Mouse (Mus musculus) embryonic facial prominence, embryonic 15.5 days (tissue): ENCODE measurements around the gene Nat8. TPM values are rescaled to one million over a fixed set of nuclear protein-coding genes. Genes with fewer than 3 reads are reported as not detected.
A peak's percentile ranks its signal among the peaks of the same experiment; 100 is the strongest.
"Not testable (repeated sequence)": the region's sequence is repeated elsewhere in the genome, so short reads cannot be mapped to it uniquely, and the experiment has no call there.

ENCODE experiments used
- ATAC-seq: fragments of 200-750 bp; cut with Nextera tagmentation; 2 replicates; pipeline ENCODE4 v1.8.0; 2017; ENCODE audit warnings: low read depth, moderate TSS enrichment; ENCODE audit not compliant: insufficient number of reproducible peaks, low FRiP score, low TSS enrichment
- H3K27ac ChIP-seq: fragments of 300-500 bp; sonication (generic); replicated peaks from 2 replicates; pipeline ENCODE4 v1.5.1; 2015; ENCODE audit warnings: mild to moderate bottlenecking, inconsistent platforms
- H3K27me3 ChIP-seq: fragments of 300-500 bp; sonication (generic); 2 replicates; pipeline ENCODE4 v1.6.1; 2015; ENCODE audit warnings: inconsistent platforms
- H3K36me3 ChIP-seq: fragments of 300-500 bp; sonication (generic); 2 replicates; pipeline ENCODE4 v1.6.1; 2015; ENCODE audit warnings: mild to moderate bottlenecking, inconsistent platforms
- H3K4me1 ChIP-seq: fragments of 300-500 bp; sonication (generic); 2 replicates; pipeline ENCODE4 v1.6.1; 2015; ENCODE audit warnings: inconsistent platforms
- H3K4me2 ChIP-seq: fragments of 300-500 bp; sonication (generic); replicated peaks from 2 replicates; pipeline ENCODE4 v1.6.1; 2015; ENCODE audit warnings: mild to moderate bottlenecking, inconsistent platforms
- H3K4me3 ChIP-seq: fragments of 300-500 bp; sonication (generic); replicated peaks from 2 replicates; pipeline ENCODE4 v1.5.1; 2015; ENCODE audit warnings: mild to moderate bottlenecking, inconsistent platforms
- H3K9ac ChIP-seq: fragments of 300-500 bp; sonication (generic); 2 replicates; pipeline ENCODE4 v1.6.1; 2015; ENCODE audit warnings: inconsistent platforms
- H3K9me3 ChIP-seq: fragments of 300-500 bp; sonication (generic); replicated peaks from 2 replicates; pipeline ENCODE4 v1.6.1; 2016; ENCODE audit warnings: inconsistent platforms
- WGBS: fragments of 180-500 bp; shearing (Covaris S2); methylation state at CpG from one replicate; pipeline ENCODE4 v1.1.7; 2015; 5-methylcytosine and 5-hydroxymethylcytosine counted together
- polyA plus RNA-seq: library from polyadenylated mRNA; unstranded; fragments of >200 nt; fragmentation: Nextera tagmentation; extraction: Ambion mirVana; gene quantifications from 2 replicates; pipeline ENCODE4 v1.2.1, GENCODE M21; 2015

Gene Nat8
- polyA plus RNA-seq, 1 experiment from 2014 or later = not detected

DNA sequence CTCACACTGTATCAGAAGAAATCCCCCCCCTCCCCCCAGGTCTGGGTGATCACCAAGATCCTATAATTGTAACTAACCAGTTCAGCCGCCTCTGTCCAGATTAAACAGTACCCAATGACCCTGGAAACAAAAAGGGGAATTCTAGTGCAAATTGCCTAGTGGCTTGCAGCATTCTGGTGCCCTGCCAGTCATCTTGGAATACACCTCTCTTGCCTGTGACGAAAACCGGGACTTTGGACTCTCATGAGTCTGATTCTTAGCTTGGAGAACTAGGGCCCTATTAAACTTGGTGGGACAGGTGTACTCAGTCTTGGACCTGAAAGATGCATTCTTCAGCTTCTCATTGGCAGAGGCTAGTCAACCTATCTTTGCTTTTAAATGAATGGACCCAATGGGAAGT, 21.6 kb upstream of the Nat8 start:
- Histone ChIP-seq H3K4me3 (no peak overlapping the region), H3K27me3 (no peaks in the 10 kb centered on the region), H3K4me1 (no peaks in the 10 kb centered on the region), H3K9me3 (no peaks in the 10 kb centered on the region), H3K4me2 (no peak overlapping the region), H3K36me3 (no peaks in the 10 kb centered on the region), H3K27ac (no peak overlapping the region), H3K9ac (no peak overlapping the region)
- no peak for ATAC-seq
- 81% methylated on average over 3 of the region's 3 CpGs for WGBS

DNA sequence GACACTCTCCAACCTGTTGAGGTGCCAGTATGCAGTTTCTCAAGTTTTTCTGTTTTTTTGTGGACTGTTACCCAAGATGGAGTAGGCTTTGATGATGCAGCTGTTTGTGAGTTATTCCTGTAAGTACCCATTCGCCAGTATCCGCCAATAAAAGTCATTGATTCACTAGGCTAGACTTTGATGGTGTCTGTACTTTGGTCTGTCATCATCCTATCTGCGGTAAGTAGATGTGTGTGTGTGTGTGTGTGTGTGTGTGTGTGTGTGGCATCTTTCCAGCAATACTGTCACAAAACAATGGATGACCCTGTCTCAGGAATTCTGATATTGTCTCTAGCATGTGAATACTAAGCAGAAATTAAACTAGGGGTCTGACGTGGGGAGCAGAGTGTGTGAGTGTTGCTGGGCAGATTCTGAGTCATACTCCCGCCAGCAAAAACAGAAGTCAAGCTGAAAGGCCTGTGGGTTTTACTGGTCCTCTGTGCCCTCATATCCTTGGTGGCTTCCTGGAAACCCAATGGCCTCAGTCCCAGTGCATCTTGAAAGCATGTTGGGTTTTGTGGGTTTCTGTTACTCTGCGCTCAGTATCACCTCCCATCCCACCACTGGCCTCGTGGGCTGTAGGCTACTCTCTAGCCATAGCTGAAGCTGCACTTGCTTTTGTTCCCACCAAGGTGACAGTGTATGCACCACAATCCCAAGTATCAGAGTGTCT, 19.3 kb upstream of the Nat8 start:
- Histone ChIP-seq H3K9ac (no peak overlapping the region), H3K4me3 (no peak overlapping the region), H3K36me3 (no peaks in the 10 kb centered on the region), H3K4me2 (no peak overlapping the region), H3K27ac (no peak overlapping the region), H3K4me1 (no peaks in the 10 kb centered on the region), H3K9me3 (no peaks in the 10 kb centered on the region), H3K27me3 (no peaks in the 10 kb centered on the region)
- 87% methylated on average over 7 of the region's 7 CpGs for WGBS
- no peak for ATAC-seq

DNA sequence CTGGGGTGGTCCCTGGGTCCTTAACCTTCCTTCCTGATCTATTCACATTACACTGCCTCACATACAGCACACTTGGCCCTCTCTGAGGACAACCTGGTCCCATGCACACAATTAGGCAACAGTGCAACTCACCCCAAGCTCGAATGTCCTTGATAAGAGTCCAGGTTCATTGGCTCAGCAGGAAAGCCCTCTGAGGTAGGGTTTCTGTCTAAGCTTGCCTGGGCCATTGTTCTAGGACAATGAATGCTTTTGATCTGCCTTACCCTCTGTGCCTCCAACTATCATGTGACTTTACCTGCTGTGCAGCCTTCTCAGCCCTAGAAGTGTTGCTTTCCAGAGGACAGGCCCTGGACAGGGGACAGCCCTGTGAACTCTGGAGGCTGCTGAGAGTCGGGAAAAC, 17.4 kb upstream of the Nat8 start:
- Histone ChIP-seq H3K9ac (no peak overlapping the region), H3K4me1 (no peaks in the 10 kb centered on the region), H3K9me3 (no peaks in the 10 kb centered on the region), H3K27ac (no peak overlapping the region), H3K4me2 (no peak overlapping the region), H3K4me3 (no peak overlapping the region), H3K27me3 (no peaks in the 10 kb centered on the region), H3K36me3 (no peaks in the 10 kb centered on the region)
- no peak for ATAC-seq
- WGBS = 16% methylated on average over 2 of the region's 2 CpGs

DNA sequence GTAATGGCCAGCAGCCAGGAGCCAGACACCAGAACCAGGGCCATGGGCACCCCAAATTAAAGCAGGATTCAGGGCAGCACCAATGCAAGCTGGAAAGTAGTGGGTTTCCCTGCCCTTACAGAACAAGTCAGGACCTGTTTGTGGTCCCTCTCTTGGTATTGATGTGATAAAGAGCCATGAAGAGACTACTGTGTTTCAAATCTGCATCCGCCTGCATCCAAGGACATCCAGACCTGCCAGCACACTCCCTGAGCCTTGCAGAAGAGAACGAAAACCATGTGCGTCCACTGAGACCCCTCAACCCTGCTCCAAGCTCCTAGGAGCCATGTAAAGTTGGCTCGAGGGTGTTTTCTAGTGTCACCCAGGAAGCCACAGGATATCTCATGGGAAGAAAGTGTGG, 16.3 kb upstream of the Nat8 start:
- WGBS = 87% methylated on average over 4 of the region's 4 CpGs
- Histone ChIP-seq H3K4me2 (no peak overlapping the region), H3K4me3 (no peak overlapping the region), H3K9ac (no peak overlapping the region), H3K9me3 (no peaks in the 10 kb centered on the region), H3K27me3 (no peaks in the 10 kb centered on the region), H3K27ac (no peak overlapping the region), H3K4me1 (no peaks in the 10 kb centered on the region), H3K36me3 (no peaks in the 10 kb centered on the region)
- no peak for ATAC-seq

DNA sequence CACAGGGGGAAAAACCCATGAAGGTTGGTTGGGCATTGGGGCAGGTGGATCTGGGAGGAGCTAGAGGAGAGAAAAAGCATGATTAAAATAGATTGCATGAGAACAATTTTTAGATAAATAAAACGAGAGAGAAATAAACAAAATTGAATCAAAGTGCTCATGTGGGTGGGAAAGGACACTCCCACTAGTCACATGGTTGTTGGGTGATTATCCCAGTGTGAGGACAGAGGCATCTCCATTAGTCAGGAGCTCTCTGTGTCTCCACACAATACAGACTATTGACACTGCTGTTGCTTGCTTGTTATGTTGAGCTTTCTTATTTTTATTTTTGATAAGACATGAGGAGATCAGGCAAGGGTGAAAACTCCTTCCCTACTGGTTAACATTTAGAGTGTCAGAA, 15.0 kb upstream of the Nat8 start:
- Histone ChIP-seq H3K9me3 (no peaks in the 10 kb centered on the region), H3K4me1 (no peaks in the 10 kb centered on the region), H3K4me3 (no peak overlapping the region), H3K36me3 (no peaks in the 10 kb centered on the region), H3K4me2 (no peak overlapping the region), H3K9ac (no peak overlapping the region), H3K27ac (no peak overlapping the region), H3K27me3 (no peaks in the 10 kb centered on the region)
- WGBS = 49% methylated on average over 1 of the region's 1 CpGs
- ATAC-seq = no peak

DNA sequence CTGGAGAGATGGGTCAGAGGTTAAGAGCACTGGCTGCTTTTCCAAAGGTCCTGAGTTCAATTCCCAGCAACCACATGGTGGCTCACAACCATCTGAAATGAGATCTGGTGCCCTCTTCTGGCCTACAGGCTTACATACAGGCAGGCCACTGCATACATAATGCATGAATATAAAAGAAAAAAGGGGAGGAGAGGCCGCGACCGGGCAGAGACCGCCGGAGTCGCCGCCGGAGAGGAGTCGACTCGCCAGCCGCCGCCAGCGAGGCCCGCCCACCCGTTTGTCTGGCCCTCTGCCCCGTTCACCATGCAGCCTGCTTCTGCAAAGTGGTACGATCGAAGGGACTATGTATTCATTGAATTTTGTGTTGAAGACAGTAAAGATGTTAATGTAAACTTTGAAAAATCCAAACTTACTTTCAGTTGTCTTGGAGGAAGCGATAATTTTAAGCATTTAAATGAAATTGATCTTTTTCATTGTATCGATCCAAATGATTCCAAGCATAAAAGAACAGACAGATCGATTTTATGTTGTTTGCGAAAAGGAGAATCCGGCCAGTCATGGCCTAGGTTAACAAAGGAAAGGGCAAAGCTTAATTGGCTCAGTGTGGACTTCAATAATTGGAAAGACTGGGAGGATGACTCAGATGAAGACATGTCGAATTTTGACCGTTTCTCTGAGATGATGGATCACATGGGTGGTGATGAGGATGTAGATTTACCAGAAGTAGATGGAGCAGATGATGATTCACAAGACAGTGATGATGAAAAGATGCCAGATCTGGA, 12.0 kb upstream of the Nat8 start:
- not testable (repeated sequence) for H3K4me1 ChIP-seq, ATAC-seq, H3K36me3 ChIP-seq, H3K9me3 ChIP-seq, H3K4me2 ChIP-seq, H3K27ac ChIP-seq, H3K4me3 ChIP-seq, H3K27me3 ChIP-seq, H3K9ac ChIP-seq
- 73% methylated on average over 25 of the region's 25 CpGs for WGBS

DNA sequence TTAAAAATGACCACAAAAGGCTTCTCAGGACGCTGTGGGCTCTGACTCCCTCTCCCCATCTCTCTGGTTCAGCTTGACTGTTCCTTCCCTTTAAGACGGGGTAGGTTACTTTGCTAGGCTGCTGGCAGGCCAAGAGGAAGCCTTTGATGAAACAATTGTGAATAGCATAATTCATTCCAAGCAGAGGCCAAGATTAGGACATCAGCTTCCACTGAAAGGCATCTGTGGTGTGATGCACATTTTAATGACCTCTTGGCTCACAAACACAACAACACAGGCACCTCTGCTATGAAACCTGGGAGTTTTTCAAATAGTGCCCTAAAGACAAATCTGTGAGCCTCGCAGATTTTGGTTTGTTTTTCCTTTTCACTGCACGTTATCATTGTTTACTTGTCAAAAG, 8.1 kb upstream of the Nat8 start:
- 30% methylated on average over 4 of the region's 4 CpGs for WGBS
- Histone ChIP-seq H3K4me1 (no peaks in the 10 kb centered on the region), H3K36me3 (no peaks in the 10 kb centered on the region), H3K9ac (no peak overlapping the region), H3K27me3 (no peaks in the 10 kb centered on the region), H3K27ac (no peak overlapping the region), H3K4me2 (no peak overlapping the region), H3K9me3 (no peaks in the 10 kb centered on the region), H3K4me3 (no peak overlapping the region)
- ATAC-seq = no peak

DNA sequence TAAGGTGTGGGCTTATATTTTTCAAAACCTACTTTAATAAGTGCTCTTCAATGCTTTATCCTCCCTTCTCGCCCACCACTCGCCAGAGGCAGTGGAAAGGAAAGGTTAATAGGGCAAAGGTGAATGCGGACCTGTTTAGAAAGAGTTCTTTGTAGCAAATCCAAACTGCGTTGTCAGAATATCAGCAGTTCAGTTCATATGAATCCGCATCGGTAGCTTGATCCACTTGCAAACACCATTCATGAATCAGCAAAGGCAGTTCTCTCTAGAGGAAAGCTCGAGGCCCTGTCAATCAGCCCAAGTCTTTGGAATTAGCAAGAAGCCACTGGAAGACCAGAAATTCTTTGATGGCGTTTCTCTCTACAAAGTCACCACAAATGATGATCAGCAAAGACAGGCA, 6.8 kb upstream of the Nat8 start:
- Histone ChIP-seq H3K4me1 (no peaks in the 10 kb centered on the region), H3K9me3 (no peaks in the 10 kb centered on the region), H3K36me3 (no peaks in the 10 kb centered on the region), H3K27me3 (no peaks in the 10 kb centered on the region), H3K27ac (no peak overlapping the region), H3K9ac (no peak overlapping the region), H3K4me3 (no peak overlapping the region), H3K4me2 (no peak overlapping the region)
- no peak for ATAC-seq
- WGBS = 45% methylated on average over 8 of the region's 8 CpGs

DNA sequence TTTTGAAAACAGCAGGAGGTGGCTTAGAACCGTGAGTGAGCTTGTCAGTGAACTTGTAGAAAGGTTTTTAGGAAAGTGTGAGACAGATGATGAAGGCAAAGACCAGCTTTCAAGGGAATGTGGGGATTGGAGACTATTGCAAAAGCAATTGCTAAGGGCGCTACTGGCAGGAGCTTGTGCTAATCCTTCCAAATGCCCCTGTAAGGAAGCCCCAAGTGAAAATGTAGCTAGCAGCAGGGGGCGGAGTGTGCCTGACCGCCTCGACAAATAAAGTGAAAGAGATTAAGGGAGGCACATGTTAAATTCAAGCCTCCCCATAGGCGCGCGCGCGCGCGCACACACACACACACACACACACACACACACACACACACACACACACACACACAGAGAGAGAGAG, 5.4 kb upstream of the Nat8 start:
- not testable (repeated sequence) for H3K27ac ChIP-seq, ATAC-seq, H3K9me3 ChIP-seq, H3K27me3 ChIP-seq, H3K4me1 ChIP-seq, H3K9ac ChIP-seq, H3K4me3 ChIP-seq, H3K36me3 ChIP-seq
- H3K4me2 ChIP-seq = peak overlapping the region; percentile 21
- WGBS = 35% methylated on average over 12 of the region's 12 CpGs

DNA sequence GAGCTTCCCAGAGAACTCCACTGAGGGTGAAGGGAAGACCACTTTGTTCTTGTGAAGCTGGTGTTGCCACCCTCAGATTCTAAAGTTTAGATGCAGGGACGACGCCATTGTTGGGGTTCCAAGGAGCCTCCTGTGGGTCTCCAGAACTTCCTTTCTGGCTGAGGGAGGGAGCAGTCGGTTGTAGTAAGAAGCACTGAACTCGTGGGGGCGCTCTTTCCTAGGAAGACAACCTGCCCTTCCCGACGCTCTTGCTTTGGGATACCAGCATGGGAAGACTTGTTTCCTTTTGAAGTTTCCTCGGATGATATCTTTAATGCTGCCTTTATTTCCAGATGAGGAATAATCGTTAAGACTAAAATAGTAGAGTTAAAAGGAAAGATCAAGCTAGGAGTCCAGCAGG, 4.9 kb upstream of the Nat8 start:
- not testable (repeated sequence) for H3K27ac ChIP-seq, H3K4me2 ChIP-seq, H3K4me3 ChIP-seq, H3K36me3 ChIP-seq, H3K4me1 ChIP-seq, ATAC-seq, H3K9me3 ChIP-seq, H3K9ac ChIP-seq, H3K27me3 ChIP-seq
- 20% methylated on average over 9 of the region's 9 CpGs for WGBS

DNA sequence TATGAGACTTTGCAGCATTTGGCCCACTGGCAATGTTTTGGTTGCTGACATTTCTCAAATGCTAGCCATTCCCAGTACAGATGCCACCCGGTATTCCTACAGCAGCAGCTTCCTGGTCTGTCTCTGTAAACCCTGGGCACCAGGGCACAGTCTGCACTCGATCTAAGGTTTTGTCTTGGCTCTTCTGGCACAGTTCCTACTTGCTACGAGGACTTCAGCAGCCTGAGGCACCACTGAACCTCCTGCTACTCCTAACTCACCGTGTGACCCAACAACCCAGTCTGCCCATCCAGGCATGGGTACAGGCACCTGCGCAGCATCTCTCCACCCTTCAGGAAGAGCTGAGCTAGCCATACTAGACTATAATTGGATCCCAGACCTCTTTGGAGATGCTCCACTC, 4.2 kb upstream of the Nat8 start:
- not testable (repeated sequence) for H3K9ac ChIP-seq, H3K9me3 ChIP-seq, ATAC-seq, H3K36me3 ChIP-seq, H3K4me1 ChIP-seq, H3K27ac ChIP-seq, H3K4me2 ChIP-seq, H3K4me3 ChIP-seq, H3K27me3 ChIP-seq
- WGBS = 74% methylated on average over 5 of the region's 5 CpGs

DNA sequence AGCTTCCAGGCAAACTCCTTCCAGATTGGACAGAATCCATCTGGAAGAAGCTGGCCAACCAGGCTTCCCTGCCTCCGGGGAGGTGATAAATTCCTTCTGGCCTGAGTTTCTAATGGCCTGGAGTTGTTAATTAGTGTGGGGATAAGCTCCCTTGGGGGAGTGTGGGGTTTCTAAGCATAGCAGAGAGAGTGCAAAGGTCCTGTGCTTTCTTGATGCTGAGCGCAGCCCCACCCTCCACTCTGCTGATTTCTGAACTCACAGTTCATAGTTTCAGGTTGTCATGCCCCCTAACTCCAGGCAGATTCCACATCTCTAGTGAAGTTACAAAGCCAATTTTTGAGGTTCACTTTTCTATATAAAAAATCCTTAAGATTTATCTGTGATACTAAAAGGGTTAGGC, 3.2 kb upstream of the Nat8 start:
- H3K27ac ChIP-seq, H3K4me1 ChIP-seq, ATAC-seq, H3K9me3 ChIP-seq, H3K4me3 ChIP-seq, H3K4me2 ChIP-seq, H3K36me3 ChIP-seq, H3K9ac ChIP-seq, H3K27me3 ChIP-seq: not testable (repeated sequence)
- WGBS = 79% methylated on average over 1 of the region's 2 CpGs
